Mouse (Mus musculus) adrenal gland, adult 2 months (tissue): ENCODE data around the gene Rcsd1. TPM values are rescaled to one million over a fixed set of nuclear protein-coding genes. Genes with fewer than 3 reads are reported as not detected.

ENCODE experiments used
- DNase-seq: peaks from one replicate; pipeline ENCODE4 v3.0.0; 2021
- polyA plus RNA-seq: library from polyadenylated mRNA; depleted of rRNA; stranded (reverse); fragments of >200 nt; gene quantifications from 2 replicates; pipeline ENCODE4 v1.2.3, GENCODE M21; 2012
- total RNA-seq, 2 experiments: library from RNA; stranded (reverse); gene quantifications; 2 replicates each; pipeline ENCODE4 v1.2.3; 2021

The Rcsd1 gene
- total and polyA plus RNA-seq, 3 experiments: 4.4 to 16.0 (median 13.5) TPM

GRCm38 (mm10) chr1:165717711-165718542 is 8.4 kb upstream of the Rcsd1 start:
- DNase-seq: peak; percentile 42

GRCm38 (mm10) chr1:165716426-165716825 is 6.9 kb upstream of the Rcsd1 start:
- no peak for DNase-seq

GRCm38 (mm10) chr1:165713798-165714197 is 4.2 kb upstream of the Rcsd1 start:
- DNase-seq: no peak

GRCm38 (mm10) chr1:165711914-165712313 is 2.4 kb upstream of the Rcsd1 start:
- no peak for DNase-seq

GRCm38 (mm10) chr1:165708686-165709380 is 724 bp downstream of the Rcsd1 start:
- no peak for DNase-seq

GRCm38 (mm10) chr1:165707640-165708322 is 1.8 kb downstream of the Rcsd1 start:
- DNase-seq: peak; percentile 75

- DNase-seq: no peak
Measured at GRCm38 (mm10) chr1:165707241-165707639, 2.3 kb downstream of the Rcsd1 start.

GRCm38 (mm10) chr1:165706492-165706891 is 3.1 kb downstream of the Rcsd1 start:
- no peak for DNase-seq

GRCm38 (mm10) chr1:165705868-165706348 is 3.6 kb downstream of the Rcsd1 start:
- no peak for DNase-seq

- no peak for DNase-seq
Measured at GRCm38 (mm10) chr1:165705368-165705767, 4.2 kb downstream of the Rcsd1 start.

GRCm38 (mm10) chr1:165704841-165705240 is 4.7 kb downstream of the Rcsd1 start:
- no peak for DNase-seq

- DNase-seq: no peak
Measured at GRCm38 (mm10) chr1:165702221-165703031, 7.1 kb downstream of the Rcsd1 start.

GRCm38 (mm10) chr1:165701562-165701961 is 8.0 kb downstream of the Rcsd1 start:
- no peak for DNase-seq

GRCm38 (mm10) chr1:165700933-165701518 is 8.5 kb downstream of the Rcsd1 start:
- peak; percentile 29 for DNase-seq

GRCm38 (mm10) chr1:165700376-165700815 is 9.2 kb downstream of the Rcsd1 start:
- DNase-seq: peak; percentile 47

- DNase-seq: no peak
Measured at GRCm38 (mm10) chr1:165697701-165698100, 11.9 kb downstream of the Rcsd1 start.

GRCm38 (mm10) chr1:165696870-165697269 is 12.7 kb downstream of the Rcsd1 start:
- DNase-seq: no peak

GRCm38 (mm10) chr1:165696040-165696439 is 13.5 kb downstream of the Rcsd1 start:
- no peak for DNase-seq

- no peak for DNase-seq
Measured at GRCm38 (mm10) chr1:165695392-165696014, 14.1 kb downstream of the Rcsd1 start.

- no peak for DNase-seq
Measured at GRCm38 (mm10) chr1:165693856-165694255, 15.7 kb downstream of the Rcsd1 start.

- DNase-seq: peak; percentile 63
Measured at GRCm38 (mm10) chr1:165691516-165691915, 18.0 kb downstream of the Rcsd1 start.
